ENCODE assay signal across 8 mouse cellular contexts in genomic region chr15:98727443-98728321, GRCm38 (mm10). TPM values are rescaled to one million over a fixed set of nuclear protein-coding genes. Genes with fewer than 3 reads are reported as not detected.
DNase-seq lines count a peak whose midpoint lies in the region; ATAC-seq and TF ChIP-seq lines count a peak whose summit lies in the region.

TSS of gene Fkbp11 (minus strand) at chr15:98728198.

- 1% methylated on average over 39 of the region's 39 CpGs for WGBS in heart, postnatal 0 days
- 3% methylated on average over 37 of the region's 39 CpGs for WGBS in macrophage (ENCODE audit: missing documents)

- peak within 1 kb of the TSS; percentile 97 for H3K4me2 ChIP-seq in heart, postnatal 0 days (ENCODE audit: low read depth, low read length)

- peak within 1 kb of the TSS; percentile 64 for H3K9ac ChIP-seq in heart, postnatal 0 days (replicated peaks; ENCODE audit: low read depth, low read length)

- DNase-seq in layer of hippocampus, adult 2 months (ENCODE audit: low spot score in 2 of 2): no peak
- DNase-seq in layer of hippocampus, adult 8-10 months (ENCODE audit: low spot score in 2 of 2): no peak
- peak; percentile 70 for DNase-seq in brain, embryonic 14.5 days (ENCODE audit: low read depth)
- DNase-seq in heart, postnatal 0 days (ENCODE audit: low spot score): peak; percentile 78
- DNase-seq in kidney, postnatal 14 days: peak; percentile 81
- peak; percentile 50 for DNase-seq in right cerebral cortex, postnatal 4 days

- peak within 1 kb of the TSS; percentile 60 for H3K4me3 ChIP-seq in layer of hippocampus, adult 2 months
- peak within 1 kb of the TSS; percentile 63 for H3K4me3 ChIP-seq in erythroblast, embryonic 14.5 days (replicated peaks)
- H3K4me3 ChIP-seq in heart, postnatal 0 days (ENCODE audit: low read depth, low read length): peak within 1 kb of the TSS; percentile 61
- H3K4me3 ChIP-seq in macrophage (ENCODE audit: inconsistent target): peak within 1 kb of the TSS; percentile 45

- no peak for TF ChIP-seq CTCF in layer of hippocampus, adult 2 months (conservative IDR thresholded peaks at IDR 0.05)
- no peak for TF ChIP-seq CTCF in brain, embryonic 14.5 days (IDR thresholded peaks at IDR 0.05; ENCODE audit: borderline replicate concordance, extremely low read depth, insufficient read depth, insufficient read length)
- no peak for TF ChIP-seq CTCF in heart, postnatal 0 days (IDR thresholded peaks at IDR 0.05; ENCODE audit: low read depth)

- no peaks in the 10 kb centered on the region for H3K79me2 ChIP-seq in macrophage (ENCODE audit: inconsistent target)

- no peaks in the 10 kb centered on the region for H3K36me3 ChIP-seq in erythroblast, embryonic 14.5 days (ENCODE audit: control insufficient read depth)
- H3K36me3 ChIP-seq in heart, postnatal 0 days (replicated peaks; ENCODE audit: control insufficient read depth, insufficient read depth, low read length): no peaks in the 10 kb centered on the region
- no peaks in the 10 kb centered on the region for H3K36me3 ChIP-seq in macrophage (ENCODE audit: inconsistent target)

- ATAC-seq in heart, postnatal 0 days (ENCODE audit: insufficient read depth, low read depth): peak; percentile 84

- TF ChIP-seq EP300 in heart, postnatal 0 days (IDR thresholded peaks at IDR 0.05; ENCODE audit: low read depth): no peak

- H3K9me3 ChIP-seq in erythroblast, embryonic 14.5 days (ENCODE audit: control insufficient read depth, low read length): no peaks in the 10 kb centered on the region
- no peaks in the 10 kb centered on the region for H3K9me3 ChIP-seq in heart, postnatal 0 days (replicated peaks; ENCODE audit: control insufficient read depth, low read length)

- peaks cover 17% of the 10 kb centered on the region for H3K4me1 ChIP-seq in erythroblast, embryonic 14.5 days (ENCODE audit: control insufficient read depth)
- peaks cover 9% of the 10 kb centered on the region for H3K4me1 ChIP-seq in heart, postnatal 0 days (ENCODE audit: control insufficient read depth, insufficient read depth)

- H3K27ac ChIP-seq in layer of hippocampus, adult 2 months: no peak within 1 kb of the TSS
- H3K27ac ChIP-seq in heart, postnatal 0 days (ENCODE audit: low read depth): no peak within 1 kb of the TSS
- no peak within 1 kb of the TSS for H3K27ac ChIP-seq in macrophage

- H3K27me3 ChIP-seq in erythroblast, embryonic 14.5 days (ENCODE audit: control insufficient read depth): peaks cover 58% of the 10 kb centered on the region
- no peaks in the 10 kb centered on the region for H3K27me3 ChIP-seq in heart, postnatal 0 days (ENCODE audit: control insufficient read depth, insufficient read depth, low read length)

- TF ChIP-seq POLR2A in brain, embryonic 14.5 days (IDR thresholded peaks at IDR 0.05; ENCODE audit: borderline replicate concordance, extremely low read depth, insufficient read depth, insufficient read length, poor library complexity, severe bottlenecking): no peak

RNA-seq across cellular contexts. Expression of gene Fkbp11, which starts in this region (rescaled TPM):
- total RNA-seq in layer of hippocampus, adult 2 months (2021): 1 to 10 TPM in 1 of 2 experiments, under 1 TPM in 1; 0.66 to 1.3 TPM
- total RNA-seq in layer of hippocampus, adult 8-10 months (2022): 1 to 10 TPM; 1.2 to 2.3 (median 1.5) TPM
- 4.7 and 5.9 TPM in 2 replicates for polyA plus RNA-seq in brain, embryonic 14.5 days (2012; rRNA removed)
- polyA plus RNA-seq in erythroblast, embryonic 14.5 days (2012): 0.06 and 0.19 TPM in 2 replicates
- 4.3 and 26.7 TPM in 2 replicates for total RNA-seq in heart, postnatal 0 days (2014; rRNA removed; ENCODE audit: low replicate concordance)
- 21.7 and 22.0 TPM in 2 replicates for polyA plus RNA-seq in heart, postnatal 0 days (2015; fragmentation: Nextera tagmentation; extraction: Ambion mirVana)
- 1 to 10 TPM in 14 of 26 experiments, under 1 TPM in 10, not detected in 2; 0.33 to 6.8 (median 1.4) TPM for total RNA-seq in macrophage (2018; cell fraction: chromatin; rRNA removed)
- 1 to 10 TPM in 2 of 26 experiments, under 1 TPM in 19, not detected in 5; 0.13 to 1.2 (median 0.53) TPM for total RNA-seq in macrophage (2018; cell fraction: cytosol; rRNA removed)
- total RNA-seq in macrophage (2018; cell fraction: nucleus; rRNA removed): 1 to 10 TPM in 7 of 26 experiments, under 1 TPM in 12, not detected in 7; 0.21 to 2.5 (median 0.78) TPM
- polyA plus RNA-seq in macrophage (2018): 0.42 to 1.0 TPM (median 0.77 TPM) in 3 replicates

Comparison
In these comparisons a context has a peak if more than half of its experiments do, and no peak if none do; other contexts are left out.
1. DNase-seq: peak in brain, embryonic 14.5 days (single experiment), heart, postnatal 0 days (single experiment), kidney, postnatal 14 days (single experiment) and right cerebral cortex, postnatal 4 days (single experiment); none in layer of hippocampus, adult 2 months (0 of 2) and layer of hippocampus, adult 8-10 months (0 of 2).
2. Peak in every context shown above with its lines, with median percentiles within 50 percentile points of each other: H3K4me3 ChIP-seq.